ENCODE assay signal across 18 mouse cellular contexts in genomic region chr10:99682350-99682749, GRCm38 (mm10).
DNase-seq lines count a peak whose midpoint lies in the region; ATAC-seq and TF ChIP-seq lines count a peak whose summit lies in the region.
"Had no signal": no experiment of that assay in that cellular context is flagged by ENCODE, and none has a peak within 500 bp of the region (broad histone marks: within the 10 kb centered on the region; RNA-seq: fewer than 3 reads in every experiment).

No protein-coding gene starts in this region.

- H3K4me1 ChIP-seq in hindbrain, embryonic 12.5 days = no peaks in the 10 kb centered on the region
- no peaks in the 10 kb centered on the region for H3K4me1 ChIP-seq in hindbrain, postnatal 0 days (ENCODE audit: insufficient read depth, low read length)
- no peaks in the 10 kb centered on the region; the same call in 1 of the 2 replicates for H3K4me1 ChIP-seq in neural tube, embryonic 12.5 days
- H3K4me1 ChIP-seq in neural tube, embryonic 15.5 days = no peaks in the 10 kb centered on the region
- peaks cover 15% of the 10 kb centered on the region; the same call in 1 of the 2 replicates for H3K4me1 ChIP-seq in midbrain, embryonic 13.5 days (replicated peaks)
- no peaks in the 10 kb centered on the region for H3K4me1 ChIP-seq in neural tube, embryonic 14.5 days (ENCODE audit: control insufficient read depth, insufficient read depth, low read length)
- H3K4me1 ChIP-seq: heart, embryonic 12.5 days had no signal

- no peaks in the 10 kb centered on the region for H3K36me3 ChIP-seq in hindbrain, embryonic 12.5 days
- H3K36me3 ChIP-seq in hindbrain, postnatal 0 days (ENCODE audit: insufficient read depth, low read length) = no peaks in the 10 kb centered on the region
- H3K36me3 ChIP-seq in neural tube, embryonic 12.5 days = no peaks in the 10 kb centered on the region
- H3K36me3 ChIP-seq in neural tube, embryonic 15.5 days = no peaks in the 10 kb centered on the region
- no peaks in the 10 kb centered on the region for H3K36me3 ChIP-seq in midbrain, embryonic 13.5 days
- no peaks in the 10 kb centered on the region for H3K36me3 ChIP-seq in neural tube, embryonic 14.5 days (ENCODE audit: control insufficient read depth, insufficient read depth, low read length)
- H3K36me3 ChIP-seq: embryonic facial prominence, embryonic 10.5 days; heart, embryonic 12.5 days; hindbrain, embryonic 15.5 days had no signal

- H3K9me3 ChIP-seq in hindbrain, embryonic 12.5 days (replicated peaks) = no peaks in the 10 kb centered on the region
- H3K9me3 ChIP-seq in hindbrain, postnatal 0 days (ENCODE audit: low read length) = no peaks in the 10 kb centered on the region
- H3K9me3 ChIP-seq in neural tube, embryonic 12.5 days = no peaks in the 10 kb centered on the region
- H3K9me3 ChIP-seq in neural tube, embryonic 15.5 days (replicated peaks) = no peaks in the 10 kb centered on the region
- no peaks in the 10 kb centered on the region for H3K9me3 ChIP-seq in midbrain, embryonic 13.5 days
- no peaks in the 10 kb centered on the region for H3K9me3 ChIP-seq in neural tube, embryonic 14.5 days (ENCODE audit: control insufficient read depth, low read length)
- H3K9me3 ChIP-seq: embryonic facial prominence, embryonic 10.5 days; heart, embryonic 12.5 days; hindbrain, embryonic 15.5 days had no signal

- no peak for TF ChIP-seq CTCF in hindbrain, postnatal 0 days (IDR thresholded peaks at IDR 0.05; ENCODE audit: low read depth)

- no peaks in the 10 kb centered on the region for H3K27me3 ChIP-seq in hindbrain, embryonic 12.5 days
- no peaks in the 10 kb centered on the region for H3K27me3 ChIP-seq in hindbrain, postnatal 0 days (ENCODE audit: insufficient read depth, low read length)
- H3K27me3 ChIP-seq in neural tube, embryonic 12.5 days (replicated peaks) = no peaks in the 10 kb centered on the region
- H3K27me3 ChIP-seq in neural tube, embryonic 15.5 days (replicated peaks) = no peaks in the 10 kb centered on the region
- H3K27me3 ChIP-seq in midbrain, embryonic 13.5 days = no peaks in the 10 kb centered on the region
- H3K27me3 ChIP-seq in neural tube, embryonic 14.5 days (ENCODE audit: control insufficient read depth, insufficient read depth, low read length) = no peaks in the 10 kb centered on the region
- H3K27me3 ChIP-seq: CH12.LX; heart, embryonic 12.5 days; hindbrain, embryonic 15.5 days; Patski had no signal

- H3K4me2 ChIP-seq in hindbrain, embryonic 12.5 days (replicated peaks) = no peak overlapping the region
- no peak overlapping the region for H3K4me2 ChIP-seq in hindbrain, postnatal 0 days (ENCODE audit: low read depth, low read length)
- H3K4me2 ChIP-seq in neural tube, embryonic 12.5 days (replicated peaks) = no peak overlapping the region
- H3K4me2 ChIP-seq in neural tube, embryonic 15.5 days = no peak overlapping the region
- H3K4me2 ChIP-seq in midbrain, embryonic 13.5 days (replicated peaks) = no peak overlapping the region
- no peak overlapping the region for H3K4me2 ChIP-seq in neural tube, embryonic 14.5 days (ENCODE audit: low read depth, low read length)
- H3K4me2 ChIP-seq: heart, embryonic 12.5 days; hindbrain, embryonic 15.5 days had no signal

- no peak overlapping the region for H3K9ac ChIP-seq in hindbrain, embryonic 12.5 days
- no peak overlapping the region for H3K9ac ChIP-seq in hindbrain, postnatal 0 days (replicated peaks; ENCODE audit: low read length)
- no peak overlapping the region for H3K9ac ChIP-seq in neural tube, embryonic 12.5 days
- no peak overlapping the region for H3K9ac ChIP-seq in neural tube, embryonic 15.5 days (replicated peaks)
- H3K9ac ChIP-seq in midbrain, embryonic 13.5 days (replicated peaks) = no peak overlapping the region
- no peak overlapping the region for H3K9ac ChIP-seq in neural tube, embryonic 14.5 days (replicated peaks; ENCODE audit: low read depth, low read length)
- H3K9ac ChIP-seq: heart, embryonic 12.5 days; hindbrain, embryonic 15.5 days had no signal

- no peak for DNase-seq in hindbrain, postnatal 0 days (ENCODE audit: low spot score)
- DNase-seq in c-Kit-positive CD71-positive TER-119-positive erythroid progenitor cells, embryonic 14.5 days (ENCODE audit: low spot score) = no peak
- DNase-seq: adrenal gland, postnatal 14 days; cerebellum, adult 2 months; cerebellum, postnatal 10 days; gastrocnemius, postnatal 10 days; heart, adult 2 months had no signal

- 70% methylated on average over 9 of the region's 9 CpGs for WGBS in hindbrain, embryonic 12.5 days
- WGBS in hindbrain, postnatal 0 days = 69% methylated on average over 9 of the region's 9 CpGs
- 76% methylated on average over 9 of the region's 9 CpGs for WGBS in neural tube, embryonic 12.5 days
- WGBS in neural tube, embryonic 15.5 days = 64% methylated on average over 9 of the region's 9 CpGs
- WGBS in midbrain, embryonic 13.5 days = 70% methylated on average over 9 of the region's 9 CpGs
- 62% methylated on average over 9 of the region's 9 CpGs for WGBS in neural tube, embryonic 14.5 days

- H3K4me3 ChIP-seq in hindbrain, embryonic 12.5 days = no peak overlapping the region
- H3K4me3 ChIP-seq in hindbrain, postnatal 0 days (ENCODE audit: low read length) = no peak overlapping the region
- no peak overlapping the region for H3K4me3 ChIP-seq in neural tube, embryonic 12.5 days
- no peak overlapping the region for H3K4me3 ChIP-seq in neural tube, embryonic 15.5 days (replicated peaks)
- no peak overlapping the region for H3K4me3 ChIP-seq in midbrain, embryonic 13.5 days (replicated peaks)
- no peak overlapping the region for H3K4me3 ChIP-seq in neural tube, embryonic 14.5 days (ENCODE audit: low read depth, low read length)
- H3K4me3 ChIP-seq: embryonic facial prominence, embryonic 10.5 days; heart, adult 2 months; heart, embryonic 12.5 days; hindbrain, embryonic 15.5 days had no signal

- peak overlapping the region; percentile 69; the same call in 1 of the 2 replicates for H3K27ac ChIP-seq in hindbrain, embryonic 12.5 days
- no peak overlapping the region for H3K27ac ChIP-seq in hindbrain, postnatal 0 days
- no peak overlapping the region for H3K27ac ChIP-seq in neural tube, embryonic 12.5 days
- H3K27ac ChIP-seq in neural tube, embryonic 15.5 days (replicated peaks) = no peak overlapping the region
- H3K27ac ChIP-seq in midbrain, embryonic 13.5 days = peak overlapping the region; percentile 49; the same call in 1 of the 2 replicates
- no peak overlapping the region for H3K27ac ChIP-seq in neural tube, embryonic 14.5 days (ENCODE audit: low read depth, low read length)
- H3K27ac ChIP-seq: embryonic facial prominence, embryonic 10.5 days; heart, adult 2 months; hindbrain, embryonic 15.5 days had no signal

- peak; percentile 73 for ATAC-seq in hindbrain, embryonic 12.5 days (ENCODE audit: low FRiP score)
- ATAC-seq in hindbrain, postnatal 0 days = no peak
- peak; percentile 77 for ATAC-seq in neural tube, embryonic 12.5 days (ENCODE audit: low FRiP score, low read depth)
- ATAC-seq in neural tube, embryonic 15.5 days (ENCODE audit: low FRiP score) = no peak
- peak; percentile 65; the same call in 1 of the 2 replicates for ATAC-seq in midbrain, embryonic 13.5 days
- peak; percentile 82; the same call in 1 of the 2 replicates for ATAC-seq in neural tube, embryonic 14.5 days (ENCODE audit: low read depth)
- ATAC-seq: activated CD4-positive, CD25-positive, alpha-beta regulatory T cell, adult 4 months; Patski had no signal

Comparison
In these comparisons a context has a peak if more than half of its experiments do, and no peak if none do; other contexts are left out.
1. ATAC-seq: peak in hindbrain, embryonic 12.5 days (single experiment), neural tube, embryonic 12.5 days (single experiment), midbrain, embryonic 13.5 days (single experiment) and neural tube, embryonic 14.5 days (single experiment); none in hindbrain, postnatal 0 days (single experiment) and neural tube, embryonic 15.5 days (single experiment).
2. H3K27ac ChIP-seq: peak in hindbrain, embryonic 12.5 days (single experiment) and midbrain, embryonic 13.5 days (single experiment); none in hindbrain, postnatal 0 days (single experiment), neural tube, embryonic 12.5 days (single experiment), neural tube, embryonic 15.5 days (single experiment) and neural tube, embryonic 14.5 days (single experiment).